Mouse (Mus musculus) megakaryocyte, embryonic 14.5 days (primary cell): ENCODE data around the gene Cfc1.

Source experiments
- FLI1 ChIP-seq: IDR thresholded peaks from 2 replicates; pipeline ENCODE4 v1.6.1; 2012; ENCODE audit warnings: low read length, inconsistent platforms, mixed read lengths
- GATA1 ChIP-seq: IDR thresholded peaks from 3 replicates; pipeline ENCODE4 v1.6.1; 2012; ENCODE audit warnings: mixed read lengths, low read length, inconsistent platforms, borderline replicate concordance

DNA sequence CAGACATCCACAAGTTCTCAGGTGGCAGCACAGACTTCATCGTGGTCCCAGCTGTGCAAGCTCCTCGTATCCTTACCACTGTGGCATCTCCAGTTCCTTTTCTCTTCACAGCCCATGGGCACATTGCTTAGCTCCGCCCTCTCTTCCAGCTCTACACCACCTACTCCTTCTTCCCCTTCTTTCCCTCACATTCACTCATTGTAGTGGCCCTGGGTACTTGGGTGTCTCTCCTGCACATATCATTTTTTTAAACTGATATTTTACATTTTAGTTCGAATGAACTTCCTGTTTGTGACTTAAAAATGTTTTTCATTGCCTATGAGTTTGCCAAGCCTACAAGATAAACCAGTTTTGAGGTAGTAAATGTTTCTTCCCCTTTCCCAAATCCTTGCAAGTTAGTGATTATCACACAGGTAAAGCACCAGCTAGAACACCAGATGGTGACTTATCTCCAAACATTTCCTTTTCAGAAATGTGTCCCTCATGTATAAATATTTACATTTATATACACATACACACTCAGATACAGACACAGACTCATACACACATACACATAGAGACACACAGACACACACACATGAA is 29.4 kb upstream of the Cfc1 start:
- TF ChIP-seq GATA1 (no peak), FLI1 (no peak)
